Mouse (Mus musculus) cerebellum, adult 9-11 months (tissue): ENCODE data around the gene Dis3l.
"Not testable (repeated sequence)": the region's sequence is repeated elsewhere in the genome, so short reads cannot be mapped to it uniquely, and the experiment has no call there.

Experiments used
- DNase-seq: peaks from one replicate; pipeline ENCODE4 v3.0.0; 2022

The Dis3l gene

GRCm38 (mm10) chr9:64314696-64315095, 26.4 kb downstream of the Dis3l start:
- DNase-seq = no peak

GRCm38 (mm10) chr9:64312128-64312527, 29.0 kb downstream of the Dis3l start:
- no peak for DNase-seq

- DNase-seq = no peak
Observed at GRCm38 (mm10) chr9:64310996-64311785, 29.9 kb downstream of the Dis3l start.

- no peak for DNase-seq
Observed at GRCm38 (mm10) chr9:64306476-64307312, 34.4 kb downstream of the Dis3l start.

GRCm38 (mm10) chr9:64303086-64303485, 38.0 kb downstream of the Dis3l start:
- DNase-seq = not testable (repeated sequence)

- DNase-seq = no peak
Observed at GRCm38 (mm10) chr9:64282404-64282987, 58.6 kb downstream of the Dis3l start.

- DNase-seq = no peak
Observed at GRCm38 (mm10) chr9:64281781-64282178, 59.3 kb downstream of the Dis3l start.

- peak; percentile 93 for DNase-seq
Observed at GRCm38 (mm10) chr9:64281105-64281780, 59.8 kb downstream of the Dis3l start, which contains the start of gene Tipin. Gene Tipin, plus strand, starts transcription at chr9:64281581.

- DNase-seq = no peak
Observed at GRCm38 (mm10) chr9:64278665-64279310, 62.3 kb downstream of the Dis3l start.

GRCm38 (mm10) chr9:64277706-64278105, 63.4 kb downstream of the Dis3l start:
- DNase-seq = peak; percentile 57

GRCm38 (mm10) chr9:64274919-64275318, 66.2 kb downstream of the Dis3l start:
- no peak for DNase-seq

GRCm38 (mm10) chr9:64274291-64274690, 66.8 kb downstream of the Dis3l start:
- no peak for DNase-seq

GRCm38 (mm10) chr9:64273757-64274156, 67.3 kb downstream of the Dis3l start:
- no peak for DNase-seq

GRCm38 (mm10) chr9:64272611-64273010, 68.5 kb downstream of the Dis3l start:
- DNase-seq = no peak

- DNase-seq = no peak
Observed at GRCm38 (mm10) chr9:64271249-64271648, 69.8 kb downstream of the Dis3l start.

- DNase-seq = not testable (repeated sequence)
Observed at GRCm38 (mm10) chr9:64268836-64269235, 72.3 kb downstream of the Dis3l start.

- no peak for DNase-seq
Observed at GRCm38 (mm10) chr9:64268196-64268595, 72.9 kb downstream of the Dis3l start.

- DNase-seq = no peak
Observed at GRCm38 (mm10) chr9:64267231-64267630, 73.9 kb downstream of the Dis3l start.

- DNase-seq = no peak
Observed at GRCm38 (mm10) chr9:64264813-64265212, 76.3 kb downstream of the Dis3l start.

- DNase-seq = no peak
Observed at GRCm38 (mm10) chr9:64261023-64261422, 80.1 kb downstream of the Dis3l start.

GRCm38 (mm10) chr9:64259906-64260305, 81.2 kb downstream of the Dis3l start:
- no peak for DNase-seq
